Mouse (Mus musculus): ENCODE measurements at regions not wholly inside any gene's neighbourhood (a gene's known extent, or its start where the extent isn't known, plus 50 kb on each side); places are given as distances from the start of the nearest gene placed in this dataset.

DNA sequence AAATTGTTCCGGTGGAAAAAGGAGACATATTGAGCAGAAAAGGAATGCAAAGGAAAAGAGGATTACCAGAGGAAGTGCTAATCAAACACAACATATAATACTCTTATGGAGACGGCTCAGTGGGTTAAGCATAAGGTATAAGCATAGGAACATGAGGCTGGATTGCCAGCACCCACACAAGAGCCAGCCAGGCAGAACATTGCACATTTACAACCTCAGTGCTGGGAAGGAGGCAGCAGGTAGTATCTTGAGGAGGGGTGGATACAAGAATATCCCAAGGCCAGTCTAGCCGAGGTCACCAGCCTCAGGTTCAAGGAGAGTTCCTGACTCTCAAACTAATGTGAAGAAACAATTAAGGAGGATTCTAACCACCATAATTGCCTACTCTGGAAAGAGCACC, 138.0 kb downstream of the Emp1 start:
- Histone ChIP-seq H3K27me3 (replicated peaks; ENCODE audit: control insufficient read depth, insufficient read depth, low read length) (no peaks in the 10 kb centered on the region), H3K4me2 (ENCODE audit: low read depth, low read length) (no peak overlapping the region), H3K4me3 (ENCODE audit: low read depth, low read length) (no peak overlapping the region), H3K9ac (ENCODE audit: low read depth, low read length) (no peak overlapping the region), H3K36me3 (ENCODE audit: control insufficient read depth, insufficient read depth, low read length) (no peaks in the 10 kb centered on the region), H3K4me1 (ENCODE audit: control insufficient read depth, insufficient read depth, low read length) (no peaks in the 10 kb centered on the region), H3K9me3 (ENCODE audit: control insufficient read depth, low read length) (no peaks in the 10 kb centered on the region), H3K27ac (replicated peaks; ENCODE audit: low read depth, low read length) (no peak overlapping the region)
- no peak for DNase-seq (ENCODE audit: low spot score)
- no peak for ATAC-seq (ENCODE audit: low read depth)
- WGBS = 58% methylated on average over 3 of the region's 3 CpGs

DNA sequence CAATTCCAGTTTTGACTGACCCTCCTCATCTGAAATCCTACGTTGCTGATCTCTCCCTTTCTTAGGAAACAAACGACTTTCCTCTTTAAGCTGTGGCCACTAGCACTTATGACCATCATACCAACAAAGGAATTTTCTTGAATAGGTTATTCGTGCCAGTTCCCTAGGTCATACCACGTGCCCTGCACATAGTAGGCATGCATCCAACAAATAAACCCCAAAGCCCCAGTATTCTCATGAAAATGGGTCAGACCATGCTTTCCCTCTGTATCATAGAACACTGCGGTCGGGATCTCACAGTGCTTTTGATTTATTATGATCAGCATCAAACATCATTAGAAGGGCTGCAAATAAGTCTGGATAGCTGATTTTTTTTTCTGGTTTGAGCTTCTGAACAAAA, 139.4 kb downstream of the Emp1 start:
- Histone ChIP-seq H3K4me3 (ENCODE audit: low read depth, low read length) (no peak overlapping the region), H3K9me3 (ENCODE audit: control insufficient read depth, low read length) (no peaks in the 10 kb centered on the region), H3K36me3 (ENCODE audit: control insufficient read depth, insufficient read depth, low read length) (no peaks in the 10 kb centered on the region), H3K27me3 (replicated peaks; ENCODE audit: control insufficient read depth, insufficient read depth, low read length) (no peaks in the 10 kb centered on the region), H3K9ac (ENCODE audit: low read depth, low read length) (no peak overlapping the region), H3K27ac (replicated peaks; ENCODE audit: low read depth, low read length) (no peak overlapping the region), H3K4me1 (ENCODE audit: control insufficient read depth, insufficient read depth, low read length) (no peaks in the 10 kb centered on the region), H3K4me2 (ENCODE audit: low read depth, low read length) (no peak overlapping the region)
- WGBS = 80% methylated on average over 6 of the region's 6 CpGs
- DNase-seq (ENCODE audit: low spot score) (no peak), ATAC-seq (ENCODE audit: low read depth) (no peak)

DNA sequence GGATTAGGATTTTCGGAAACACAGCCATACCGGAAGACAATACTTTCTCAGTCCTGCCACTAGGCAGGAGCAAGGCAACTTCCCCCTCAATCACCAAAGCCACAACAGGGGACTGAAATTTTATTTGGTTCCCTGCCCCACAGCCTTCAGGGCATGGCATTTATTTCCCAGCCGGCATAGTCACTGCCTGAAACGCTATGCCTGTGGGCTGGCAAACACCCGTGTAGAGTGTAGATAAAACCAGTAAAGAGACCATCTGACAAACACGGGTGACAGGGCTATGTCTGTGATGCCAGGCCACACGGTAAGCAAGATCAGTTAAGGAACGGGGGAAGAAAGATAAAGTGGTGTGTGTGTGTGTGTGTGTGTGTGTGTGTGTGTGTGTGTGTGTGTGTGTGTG, 140.1 kb downstream of the Emp1 start:
- Histone ChIP-seq H3K27me3 (replicated peaks; ENCODE audit: control insufficient read depth, insufficient read depth, low read length) (no peaks in the 10 kb centered on the region), H3K4me1 (ENCODE audit: control insufficient read depth, insufficient read depth, low read length) (no peaks in the 10 kb centered on the region), H3K9me3 (ENCODE audit: control insufficient read depth, low read length) (no peaks in the 10 kb centered on the region), H3K4me2 (ENCODE audit: low read depth, low read length) (no peak overlapping the region), H3K9ac (ENCODE audit: low read depth, low read length) (no peak overlapping the region), H3K4me3 (ENCODE audit: low read depth, low read length) (no peak overlapping the region), H3K27ac (replicated peaks; ENCODE audit: low read depth, low read length) (no peak overlapping the region), H3K36me3 (ENCODE audit: control insufficient read depth, insufficient read depth, low read length) (no peaks in the 10 kb centered on the region)
- DNase-seq (ENCODE audit: low spot score) = peak; percentile 7
- 61% methylated on average over 8 of the region's 8 CpGs for WGBS
- ATAC-seq (ENCODE audit: low read depth) = no peak

DNA sequence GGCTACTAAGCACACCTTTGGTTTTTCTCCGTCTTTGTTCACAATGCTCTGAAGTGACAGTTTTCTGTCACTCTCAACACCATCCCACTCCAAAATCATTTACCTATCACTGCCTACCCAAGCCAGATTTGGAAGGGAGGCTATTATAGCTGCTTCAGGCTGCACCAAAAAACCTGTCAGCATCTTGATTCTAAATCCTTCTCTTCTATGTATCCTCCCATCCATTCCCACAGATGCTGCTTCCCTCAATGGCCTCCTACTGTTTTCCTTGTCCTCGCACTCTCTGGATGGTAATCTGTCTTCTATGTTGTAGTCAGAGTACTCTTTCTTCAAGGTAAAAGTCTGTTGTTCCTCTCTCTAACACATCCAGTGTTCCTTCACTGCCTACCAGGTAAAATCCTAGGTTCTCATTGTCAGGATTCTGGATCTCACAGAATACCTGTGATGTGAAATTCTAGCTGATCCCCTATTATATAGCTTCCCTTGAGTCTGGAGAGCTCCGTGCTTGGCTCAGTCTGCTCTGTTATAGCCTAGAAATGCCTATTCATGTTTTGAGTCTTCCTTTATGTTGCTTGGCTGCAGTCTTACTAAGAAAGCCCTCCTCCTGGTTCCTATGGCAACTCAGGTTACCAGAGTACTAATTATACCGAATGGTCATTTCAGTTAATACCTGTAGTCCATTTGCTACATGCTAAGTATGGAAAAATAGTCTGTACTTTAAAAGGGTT, 156.5 kb downstream of the Emp1 start:
- ATAC-seq (ENCODE audit: low read depth) (no peak; the same call in 1 of the 2 replicates), DNase-seq (ENCODE audit: low spot score) (no peak)
- 69% methylated on average over 4 of the region's 4 CpGs for WGBS
- Histone ChIP-seq H3K9ac (ENCODE audit: low read depth, low read length) (no peak overlapping the region), H3K36me3 (ENCODE audit: control insufficient read depth, insufficient read depth, low read length) (no peaks in the 10 kb centered on the region), H3K27me3 (replicated peaks; ENCODE audit: control insufficient read depth, insufficient read depth, low read length) (no peaks in the 10 kb centered on the region), H3K4me3 (ENCODE audit: low read depth, low read length) (no peak overlapping the region), H3K4me2 (ENCODE audit: low read depth, low read length) (no peak overlapping the region), H3K27ac (replicated peaks; ENCODE audit: low read depth, low read length) (no peak overlapping the region), H3K4me1 (ENCODE audit: control insufficient read depth, insufficient read depth, low read length) (no peaks in the 10 kb centered on the region), H3K9me3 (ENCODE audit: control insufficient read depth, low read length) (no peaks in the 10 kb centered on the region)

DNA sequence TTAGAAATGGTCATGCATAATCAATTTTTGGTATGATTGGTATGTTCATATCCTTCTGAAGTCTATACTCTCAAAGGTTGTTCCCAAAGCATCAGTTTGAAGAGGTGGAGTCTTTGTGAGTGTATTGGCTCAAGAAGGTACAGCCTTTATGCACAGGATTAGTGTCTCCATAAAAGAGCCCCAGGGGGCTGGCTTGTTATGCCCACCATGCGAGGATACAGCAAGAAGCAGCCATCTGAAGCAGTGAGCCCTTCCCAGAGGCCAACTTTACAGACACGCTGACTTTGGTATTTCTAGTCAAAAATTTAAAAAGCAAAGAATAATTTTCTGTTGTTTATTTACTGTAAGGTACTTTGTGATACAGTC, 157.1 kb downstream of the Emp1 start:
- no peaks in the 10 kb centered on the region for H3K27me3 ChIP-seq (replicated peaks; ENCODE audit: control insufficient read depth, insufficient read depth, low read length)
- H3K4me2 ChIP-seq (ENCODE audit: low read depth, low read length) = no peak overlapping the region
- H3K36me3 ChIP-seq (ENCODE audit: control insufficient read depth, insufficient read depth, low read length) = no peaks in the 10 kb centered on the region
- DNase-seq (ENCODE audit: low spot score) = no peak
- 60% methylated on average over 2 of the region's 2 CpGs for WGBS
- H3K9me3 ChIP-seq (ENCODE audit: control insufficient read depth, low read length) = no peaks in the 10 kb centered on the region
- no peaks in the 10 kb centered on the region for H3K4me1 ChIP-seq (ENCODE audit: control insufficient read depth, insufficient read depth, low read length)
- H3K9ac ChIP-seq (ENCODE audit: low read depth, low read length) = no peak overlapping the region
- no peak overlapping the region for H3K4me3 ChIP-seq (ENCODE audit: low read depth, low read length)
- no peak for ATAC-seq (ENCODE audit: low read depth)
- H3K27ac ChIP-seq (replicated peaks; ENCODE audit: low read depth, low read length) = no peak overlapping the region

DNA sequence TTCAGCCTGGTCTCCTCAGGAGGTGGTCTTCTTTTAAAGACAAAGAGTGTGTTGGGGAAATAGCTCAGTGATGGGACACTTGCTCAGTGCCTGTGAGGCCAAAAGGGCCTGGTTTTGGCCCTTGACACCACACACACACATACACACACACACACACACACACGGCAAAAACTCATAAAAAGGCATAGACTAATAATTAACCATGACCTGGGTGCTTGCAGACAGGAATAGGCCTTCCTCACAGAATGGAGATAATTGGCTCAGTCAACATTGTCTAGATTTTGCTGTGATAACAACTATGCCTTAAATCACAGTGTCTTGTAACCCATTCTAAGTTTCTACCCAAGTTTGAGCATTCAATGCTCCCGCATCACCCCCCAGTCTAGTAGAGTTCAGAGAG, 158.5 kb downstream of the Emp1 start:
- Histone ChIP-seq H3K4me1 (ENCODE audit: control insufficient read depth, insufficient read depth, low read length) (peaks cover 5% of the 10 kb centered on the region), H3K27me3 (replicated peaks; ENCODE audit: control insufficient read depth, insufficient read depth, low read length) (no peaks in the 10 kb centered on the region), H3K27ac (replicated peaks; ENCODE audit: low read depth, low read length) (no peak overlapping the region), H3K4me3 (ENCODE audit: low read depth, low read length) (no peak overlapping the region), H3K4me2 (ENCODE audit: low read depth, low read length) (no peak overlapping the region), H3K9ac (ENCODE audit: low read depth, low read length) (no peak overlapping the region), H3K9me3 (ENCODE audit: control insufficient read depth, low read length) (no peaks in the 10 kb centered on the region), H3K36me3 (ENCODE audit: control insufficient read depth, insufficient read depth, low read length) (no peaks in the 10 kb centered on the region)
- no peak for ATAC-seq (ENCODE audit: low read depth)
- WGBS = 83% methylated on average over 2 of the region's 2 CpGs
- no peak for DNase-seq (ENCODE audit: low spot score)

DNA sequence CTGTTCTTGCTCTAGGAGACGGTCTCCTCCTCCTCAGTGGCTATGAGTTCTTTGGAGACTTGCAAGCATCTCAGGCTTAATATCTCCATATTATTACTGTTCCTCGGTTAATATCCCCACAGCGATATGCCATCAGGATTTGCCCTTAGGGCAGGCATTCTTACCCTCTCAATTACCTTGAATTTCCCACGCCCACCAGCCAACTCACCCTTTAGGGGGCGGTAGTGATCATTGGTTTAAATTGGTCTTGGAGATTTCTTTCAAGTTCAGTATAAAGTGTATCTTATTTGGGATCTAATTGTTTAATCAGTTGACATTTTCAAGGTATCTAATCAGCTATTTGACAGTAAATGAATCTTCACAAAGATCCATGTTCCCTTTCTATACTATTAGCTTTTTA, 162.5 kb downstream of the Emp1 start:
- Histone ChIP-seq H3K4me3 (ENCODE audit: low read depth, low read length) (no peak overlapping the region), H3K36me3 (ENCODE audit: control insufficient read depth, insufficient read depth, low read length) (no peaks in the 10 kb centered on the region), H3K4me1 (ENCODE audit: control insufficient read depth, insufficient read depth, low read length) (peaks cover 12% of the 10 kb centered on the region), H3K27ac (replicated peaks; ENCODE audit: low read depth, low read length) (no peak overlapping the region), H3K9me3 (ENCODE audit: control insufficient read depth, low read length) (no peaks in the 10 kb centered on the region), H3K27me3 (replicated peaks; ENCODE audit: control insufficient read depth, insufficient read depth, low read length) (no peaks in the 10 kb centered on the region), H3K9ac (ENCODE audit: low read depth, low read length) (no peak overlapping the region), H3K4me2 (ENCODE audit: low read depth, low read length) (no peak overlapping the region)
- ATAC-seq (ENCODE audit: low read depth) (no peak), DNase-seq (ENCODE audit: low spot score) (no peak)
- WGBS = 51% methylated on average over 5 of the region's 5 CpGs

DNA sequence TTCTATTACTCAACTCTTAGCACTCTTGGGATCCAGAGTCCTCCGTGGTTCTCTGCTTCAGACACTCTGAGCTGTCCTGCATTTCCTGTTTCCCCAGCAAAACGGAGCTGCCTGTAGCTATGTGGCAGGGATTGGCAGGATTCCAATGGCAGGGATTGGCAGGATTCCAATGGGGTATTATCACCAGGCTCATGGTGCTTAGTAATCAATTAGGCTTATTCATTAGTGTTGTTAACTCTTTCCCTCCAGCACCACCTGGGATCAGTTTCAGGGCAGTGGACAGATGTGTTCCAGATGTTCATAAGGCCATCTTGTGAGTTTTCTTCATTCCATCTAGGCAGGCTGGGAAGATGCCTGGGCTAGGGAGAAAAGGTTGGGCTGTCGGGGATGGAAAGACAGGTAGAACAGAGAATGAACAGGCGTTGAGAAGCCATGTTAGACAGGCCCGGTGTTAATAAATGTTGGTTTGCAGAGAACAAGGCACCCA, 163.5 kb downstream of the Emp1 start:
- Histone ChIP-seq H3K36me3 (ENCODE audit: control insufficient read depth, insufficient read depth, low read length) (no peaks in the 10 kb centered on the region), H3K9me3 (ENCODE audit: control insufficient read depth, low read length) (no peaks in the 10 kb centered on the region), H3K4me3 (ENCODE audit: low read depth, low read length) (no peak overlapping the region), H3K27ac (replicated peaks; ENCODE audit: low read depth, low read length) (no peak overlapping the region), H3K4me2 (ENCODE audit: low read depth, low read length) (peak overlapping the region; percentile 26), H3K27me3 (replicated peaks; ENCODE audit: control insufficient read depth, insufficient read depth, low read length) (no peaks in the 10 kb centered on the region), H3K4me1 (ENCODE audit: control insufficient read depth, insufficient read depth, low read length) (peaks cover 12% of the 10 kb centered on the region), H3K9ac (ENCODE audit: low read depth, low read length) (no peak overlapping the region)
- DNase-seq (ENCODE audit: low spot score) (peak; percentile 89), ATAC-seq (ENCODE audit: low read depth) (peak; percentile 94)
- WGBS = 24% methylated on average over 5 of the region's 5 CpGs

DNA sequence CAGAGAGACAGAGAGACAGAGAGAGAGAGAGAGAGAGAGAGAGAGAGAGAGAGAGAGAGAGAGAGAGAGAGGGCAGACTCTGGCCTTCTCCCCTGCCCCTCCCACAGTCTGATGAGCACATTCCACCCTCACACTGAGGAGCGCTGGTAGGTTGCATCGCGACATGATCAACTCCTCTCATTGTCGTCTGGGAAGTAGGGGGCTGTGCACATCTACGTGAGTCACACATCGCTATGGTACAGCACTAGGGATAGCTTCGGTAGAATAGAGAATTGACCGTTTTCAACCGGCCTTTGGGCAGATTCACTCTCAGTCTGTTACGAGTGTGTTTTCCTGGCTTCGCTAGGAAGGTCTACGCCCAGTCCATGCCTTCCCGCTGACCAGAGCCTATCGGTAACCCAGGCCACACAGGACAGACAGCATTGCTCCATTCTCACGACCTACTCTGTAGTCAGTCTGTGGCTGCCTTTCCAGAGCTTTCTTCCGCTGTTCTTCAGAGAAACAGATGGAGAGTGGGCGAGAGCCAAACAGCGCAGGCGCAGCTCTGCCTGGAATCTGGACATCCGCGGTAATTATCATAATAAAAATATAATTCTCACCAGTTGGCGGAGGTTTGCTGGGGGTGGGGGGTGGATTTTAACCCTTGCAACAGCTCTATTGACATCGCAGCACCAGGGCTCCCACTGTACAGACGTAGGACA, 164.3 kb downstream of the Emp1 start:
- WGBS = 71% methylated on average over 24 of the region's 24 CpGs
- Histone ChIP-seq H3K9ac (ENCODE audit: low read depth, low read length) (no peak overlapping the region), H3K4me2 (ENCODE audit: low read depth, low read length) (no peak overlapping the region), H3K27ac (replicated peaks; ENCODE audit: low read depth, low read length) (no peak overlapping the region), H3K36me3 (ENCODE audit: control insufficient read depth, insufficient read depth, low read length) (no peaks in the 10 kb centered on the region), H3K4me1 (ENCODE audit: control insufficient read depth, insufficient read depth, low read length) (peaks cover 12% of the 10 kb centered on the region), H3K27me3 (replicated peaks; ENCODE audit: control insufficient read depth, insufficient read depth, low read length) (no peaks in the 10 kb centered on the region), H3K9me3 (ENCODE audit: control insufficient read depth, low read length) (no peaks in the 10 kb centered on the region), H3K4me3 (ENCODE audit: low read depth, low read length) (no peak overlapping the region)
- DNase-seq (ENCODE audit: low spot score) = peak; percentile 35
- 0 out of 2 replicates have a peak, but pooled peaks have one; percentile 26 for ATAC-seq (ENCODE audit: low read depth)

Data from embryonic facial prominence, embryonic 14.5 days (tissue).